Mouse (Mus musculus): ENCODE measurements around the gene Rps6ka2.

DNA sequence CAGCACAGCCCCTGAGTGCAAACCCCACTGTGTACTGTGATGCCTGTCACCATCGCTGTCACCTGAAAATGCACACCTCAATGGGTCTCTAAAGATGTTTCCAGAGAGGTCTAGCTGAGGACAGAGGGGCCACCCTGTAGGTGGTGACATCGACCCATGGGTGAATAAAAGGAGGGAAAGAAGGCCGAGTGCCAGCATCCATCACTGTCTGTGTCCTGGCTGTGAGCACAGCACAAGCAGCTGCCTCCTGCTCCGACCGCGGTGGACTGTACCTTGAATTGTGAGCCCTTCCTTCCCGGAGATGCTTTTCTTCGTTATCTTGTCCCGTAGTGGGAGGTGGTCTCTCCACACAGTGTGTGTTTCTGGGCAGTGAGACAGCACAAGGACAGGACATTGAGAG, 67.8 kb downstream of the Rps6ka2 start:
- no peak for TF ChIP-seq TAL1 (IDR thresholded peaks at IDR 0.05; ENCODE audit: low read length)
- TF ChIP-seq GATA1 (IDR thresholded peaks at IDR 0.05; ENCODE audit: low read length) = no peak

All from erythroblast, embryonic 14.5 days (primary cell).